Mouse (Mus musculus) limb, embryonic 10.5 days (tissue): ENCODE measurements around the gene Nkain4. TPM values are rescaled to one million over a fixed set of nuclear protein-coding genes. Genes with fewer than 3 reads are reported as not detected.

Source experiments
- DNase-seq: peaks from one replicate; pipeline ENCODE4 v3.0.0-alpha.2; 2017; ENCODE audit warnings: low spot score
- H3K27ac ChIP-seq: fragments of 300-500 bp; sonication (generic); 2 replicates; pipeline ENCODE4 v1.5.1; 2016; ENCODE audit warnings: mild to moderate bottlenecking
- H3K27me3 ChIP-seq: fragments of 300-500 bp; sonication (generic); 2 replicates; pipeline ENCODE4 v1.6.1; 2016; ENCODE audit warnings: low read depth, mild to moderate bottlenecking; ENCODE audit not compliant: poor library complexity, severe bottlenecking
- H3K36me3 ChIP-seq: fragments of 300-500 bp; sonication (generic); 2 replicates; pipeline ENCODE4 v1.6.1; 2016; ENCODE audit warnings: mild to moderate bottlenecking, moderate library complexity
- H3K4me1 ChIP-seq: fragments of 300-500 bp; sonication (generic); 2 replicates; pipeline ENCODE4 v1.6.1; 2016
- H3K4me3 ChIP-seq: fragments of 300-500 bp; sonication (generic); 2 replicates; pipeline ENCODE4 v1.5.1; 2016; ENCODE audit warnings: mild to moderate bottlenecking, moderate library complexity
- H3K9me3 ChIP-seq: fragments of 300-500 bp; sonication (generic); replicated peaks from 2 replicates; pipeline ENCODE4 v1.6.1; 2016; ENCODE audit warnings: mild to moderate bottlenecking
- WGBS: fragments of 180-500 bp; shearing (Covaris S2); methylation state at CpG from one replicate; pipeline ENCODE4 v1.1.7; 2016; 5-methylcytosine and 5-hydroxymethylcytosine counted together
- polyA plus RNA-seq: library from polyadenylated mRNA; unstranded; fragments of >200 nt; fragmentation: Nextera tagmentation; extraction: Ambion mirVana; gene quantifications from 2 replicates; pipeline ENCODE4 v1.2.1, GENCODE M21; 2016

Nkain4 gene
- polyA plus RNA-seq, 1 experiment from 2014 or later: 4.4 TPM

GRCm38 (mm10) chr2:180981133-180981532 is 26.6 kb upstream of the Nkain4 start:
- Histone ChIP-seq H3K4me3 (no peak overlapping the region), H3K36me3 (peaks cover 74% of the 10 kb centered on the region), H3K4me1 (no peaks in the 10 kb centered on the region), H3K27ac (no peak overlapping the region), H3K27me3 (no peaks in the 10 kb centered on the region), H3K9me3 (no peaks in the 10 kb centered on the region)
- no peak for DNase-seq
- WGBS: 87% methylated on average over 6 of the region's 6 CpGs

GRCm38 (mm10) chr2:180967010-180967763 is 12.7 kb upstream of the Nkain4 start, which contains the start of gene Arfgap1:
Gene Arfgap1, plus strand, starts transcription at chr2:180967225.
- Histone ChIP-seq H3K4me3 (peak within 1 kb of the TSS; percentile 80), H3K27ac (peak within 1 kb of the TSS; percentile 89), H3K36me3 (peaks cover 35% of the 10 kb centered on the region), H3K27me3 (no peaks in the 10 kb centered on the region), H3K4me1 (peaks cover 18% of the 10 kb centered on the region), H3K9me3 (no peaks in the 10 kb centered on the region)
- under 1% methylated on average over 57 of the region's 57 CpGs for WGBS
- DNase-seq: peak; percentile 93

DNA sequence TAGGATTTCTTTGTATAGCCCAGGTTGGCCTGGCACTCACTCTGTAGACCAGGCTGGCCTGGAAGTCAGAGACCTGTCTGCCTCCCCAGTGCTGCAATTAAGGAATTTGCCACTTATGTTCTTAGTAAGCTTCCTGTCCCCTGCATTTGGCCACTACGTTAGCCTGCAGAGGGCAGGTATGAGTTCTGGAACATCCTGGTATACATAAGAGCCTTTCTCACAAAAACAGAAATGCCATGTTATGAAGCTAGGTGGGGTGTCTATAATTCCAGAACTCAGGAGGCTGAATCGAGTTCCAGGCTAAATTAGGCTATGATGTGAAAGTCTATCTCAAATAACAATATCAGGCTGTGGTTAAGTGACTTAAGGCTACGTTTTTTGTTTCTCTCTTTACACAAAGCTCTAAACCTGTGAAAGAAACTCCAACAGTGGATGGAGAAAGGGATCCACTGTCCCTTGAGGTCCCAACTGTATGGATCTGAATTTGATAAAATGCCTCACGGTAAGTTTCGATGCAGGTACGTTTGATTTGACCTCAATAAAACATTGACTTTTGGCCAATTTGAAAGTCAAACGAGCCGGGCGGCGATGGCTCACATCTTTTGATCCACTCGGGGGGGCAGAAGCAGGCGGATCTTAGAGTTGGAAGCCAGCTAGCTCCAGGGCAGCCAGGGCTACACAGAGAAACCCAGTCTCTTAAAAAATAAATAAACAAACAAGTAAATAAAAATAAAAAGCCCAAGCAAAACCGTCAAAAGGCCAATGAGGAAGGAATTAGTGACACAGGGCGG is 11.8 kb upstream of the Nkain4 start:
- no peaks in the 10 kb centered on the region for H3K27me3 ChIP-seq
- peak overlapping the region; percentile 89 for H3K27ac ChIP-seq
- H3K36me3 ChIP-seq: peaks cover 26% of the 10 kb centered on the region
- peaks cover 18% of the 10 kb centered on the region for H3K4me1 ChIP-seq
- no peaks in the 10 kb centered on the region for H3K9me3 ChIP-seq
- no peak for DNase-seq
- H3K4me3 ChIP-seq: peak overlapping the region; percentile 80
- WGBS: 18% methylated on average over 14 of the region's 14 CpGs

DNA sequence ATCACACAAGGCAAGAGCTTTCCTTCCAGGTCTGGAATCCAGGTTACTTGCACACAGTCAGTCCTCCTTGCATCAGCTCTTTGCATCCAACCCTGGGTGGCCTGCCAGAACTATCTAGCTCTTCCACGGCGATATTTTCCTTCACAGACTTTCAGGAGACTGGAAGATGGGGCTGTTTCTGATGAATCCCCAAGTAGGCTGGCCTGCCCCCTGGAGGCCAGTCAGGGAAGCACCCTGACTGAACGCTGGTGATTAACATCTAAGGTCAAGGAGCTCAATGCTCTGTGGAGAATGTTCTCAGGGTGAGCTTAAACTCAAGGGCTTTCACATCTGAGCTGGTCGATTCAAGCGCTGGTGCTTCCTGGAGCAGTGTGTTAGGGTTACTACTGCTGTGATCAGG is 9.5 kb upstream of the Nkain4 start:
- no peak overlapping the region for H3K4me3 ChIP-seq
- H3K27ac ChIP-seq: no peak overlapping the region
- H3K4me1 ChIP-seq: peaks cover 16% of the 10 kb centered on the region
- no peaks in the 10 kb centered on the region for H3K27me3 ChIP-seq
- peak; percentile 77 for DNase-seq
- H3K36me3 ChIP-seq: peaks cover 5% of the 10 kb centered on the region
- whole genome bisulfite sequencing: 10% methylated on average over 5 of the region's 5 CpGs
- no peaks in the 10 kb centered on the region for H3K9me3 ChIP-seq

GRCm38 (mm10) chr2:180962616-180963308 is 8.3 kb upstream of the Nkain4 start:
- 83% methylated on average over 2 of the region's 2 CpGs for WGBS
- no peaks in the 10 kb centered on the region for H3K9me3 ChIP-seq
- H3K27me3 ChIP-seq: no peaks in the 10 kb centered on the region
- H3K4me1 ChIP-seq: peaks cover 9% of the 10 kb centered on the region
- H3K27ac ChIP-seq: no peak overlapping the region
- no peak for DNase-seq
- no peak overlapping the region for H3K4me3 ChIP-seq
- H3K36me3 ChIP-seq: no peaks in the 10 kb centered on the region

GRCm38 (mm10) chr2:180960187-180960586 is 5.7 kb upstream of the Nkain4 start:
- Histone ChIP-seq H3K4me1 (no peaks in the 10 kb centered on the region), H3K9me3 (no peaks in the 10 kb centered on the region), H3K27ac (no peak overlapping the region), H3K27me3 (peaks cover 16% of the 10 kb centered on the region), H3K4me3 (no peak overlapping the region), H3K36me3 (no peaks in the 10 kb centered on the region)
- no peak for DNase-seq
- WGBS: 68% methylated on average over 3 of the region's 3 CpGs

DNA sequence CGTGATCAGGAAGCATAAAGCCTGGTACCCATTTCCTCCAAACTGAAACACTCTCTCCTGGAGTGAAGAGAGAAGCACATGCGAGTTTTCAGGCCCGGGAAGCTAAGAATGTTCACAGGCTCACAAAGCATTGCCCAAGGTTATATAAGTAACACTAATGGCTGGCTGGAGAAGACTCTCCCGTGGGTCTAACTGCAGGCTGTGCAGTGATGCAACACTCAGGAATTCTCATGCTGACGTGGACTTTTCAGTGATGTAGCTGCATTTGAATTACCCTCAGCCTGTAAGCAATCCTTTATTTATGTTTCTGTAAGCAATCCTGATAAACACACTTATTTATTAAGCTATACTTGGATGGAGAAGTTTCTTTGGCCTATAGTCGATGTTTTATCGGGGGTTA is 5.1 kb upstream of the Nkain4 start:
- no peak for DNase-seq

GRCm38 (mm10) chr2:180953638-180954037 is 861 bp downstream of the Nkain4 start:
- Histone ChIP-seq H3K27ac (peak overlapping the region; percentile 71; the same call in 1 of the 2 replicates), H3K36me3 (no peaks in the 10 kb centered on the region), H3K4me3 (peak overlapping the region; percentile 70), H3K9me3 (no peaks in the 10 kb centered on the region), H3K27me3 (peaks cover 63% of the 10 kb centered on the region), H3K4me1 (peaks cover 24% of the 10 kb centered on the region)
- WGBS: 29% methylated on average over 2 of the region's 2 CpGs
- DNase-seq: no peak

More for the DNA sequence above, 5.1 kb upstream of the Nkain4 start:
- Histone ChIP-seq H3K4me3 (no peak overlapping the region), H3K27me3 (peaks cover 21% of the 10 kb centered on the region), H3K27ac (no peak overlapping the region), H3K4me1 (peaks cover 5% of the 10 kb centered on the region), H3K9me3 (no peaks in the 10 kb centered on the region), H3K36me3 (no peaks in the 10 kb centered on the region)
- WGBS: 81% methylated on average over 7 of the region's 7 CpGs

DNA sequence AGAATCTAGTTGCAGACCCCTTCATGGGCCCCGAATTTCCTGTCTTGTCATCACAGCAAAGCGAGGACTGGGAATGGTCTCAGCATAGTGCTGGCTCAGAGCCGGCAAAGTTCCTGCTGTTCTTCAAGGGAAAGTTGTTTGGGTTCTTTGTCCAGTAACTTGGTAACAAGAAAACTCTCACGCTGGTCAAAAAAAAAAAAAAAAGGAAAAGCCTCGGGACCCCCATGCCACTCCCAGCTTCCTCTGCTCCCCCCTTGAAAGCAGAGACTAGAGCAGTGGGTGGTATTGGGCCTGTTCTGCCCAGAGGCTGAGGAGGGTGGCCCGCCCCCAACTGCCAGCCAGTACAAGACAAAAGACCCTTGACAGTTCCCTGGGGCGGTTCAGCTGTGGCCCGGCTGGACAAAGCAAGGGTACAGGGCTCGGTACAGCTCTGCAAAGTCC is 1.7 kb downstream of the Nkain4 start:
- H3K36me3 ChIP-seq: no peaks in the 10 kb centered on the region
- H3K27me3 ChIP-seq: peaks cover 63% of the 10 kb centered on the region
- 14% methylated on average over 9 of the region's 9 CpGs for WGBS
- H3K27ac ChIP-seq: no peak overlapping the region
- DNase-seq: peak; percentile 47
- peaks cover 24% of the 10 kb centered on the region for H3K4me1 ChIP-seq
- no peaks in the 10 kb centered on the region for H3K9me3 ChIP-seq
- 0 out of 2 replicates have a peak overlapping the region, but pooled peaks have one; percentile 5 for H3K4me3 ChIP-seq

DNA sequence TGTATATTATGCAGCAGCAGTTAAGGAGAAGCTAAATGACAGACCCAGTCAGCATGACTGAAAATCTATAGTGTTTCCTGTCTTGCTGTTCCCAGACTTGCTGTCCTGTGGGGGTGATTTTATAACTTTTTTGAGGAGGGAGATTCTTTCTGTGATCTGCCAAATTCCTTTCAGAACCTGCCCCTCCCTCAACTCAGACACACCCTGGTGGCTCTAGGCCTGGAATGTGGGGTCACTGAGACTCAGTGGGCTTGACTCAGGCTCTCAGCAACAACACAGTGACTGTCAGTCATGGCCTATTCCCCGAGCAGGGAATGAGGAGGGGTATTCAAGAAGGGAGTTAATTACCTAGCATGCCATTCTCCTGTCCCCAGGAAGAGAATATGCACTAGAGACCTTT is 4.6 kb downstream of the Nkain4 start:
- H3K4me3 ChIP-seq: no peak overlapping the region
- no peak for DNase-seq
- no peaks in the 10 kb centered on the region for H3K9me3 ChIP-seq
- H3K4me1 ChIP-seq: peaks cover 22% of the 10 kb centered on the region
- no peak overlapping the region for H3K27ac ChIP-seq
- H3K36me3 ChIP-seq: no peaks in the 10 kb centered on the region
- H3K27me3 ChIP-seq: peaks cover 45% of the 10 kb centered on the region
- WGBS: 27% methylated on average over 1 of the region's 1 CpGs

- no peaks in the 10 kb centered on the region for H3K4me1 ChIP-seq
- no peak overlapping the region for H3K4me3 ChIP-seq
- H3K27me3 ChIP-seq: no peaks in the 10 kb centered on the region
- H3K36me3 ChIP-seq: no peaks in the 10 kb centered on the region
- DNase-seq: no peak
- H3K27ac ChIP-seq: no peak overlapping the region
- no peaks in the 10 kb centered on the region for H3K9me3 ChIP-seq
Measured at GRCm38 (mm10) chr2:180941869-180942268, 12.6 kb downstream of the Nkain4 start.

GRCm38 (mm10) chr2:180940187-180940586 is 14.3 kb downstream of the Nkain4 start:
- no peak overlapping the region for H3K4me3 ChIP-seq
- no peak for DNase-seq
- H3K27me3 ChIP-seq: no peaks in the 10 kb centered on the region
- no peak overlapping the region for H3K27ac ChIP-seq
- H3K4me1 ChIP-seq: no peaks in the 10 kb centered on the region
- no peaks in the 10 kb centered on the region for H3K9me3 ChIP-seq
- H3K36me3 ChIP-seq: no peaks in the 10 kb centered on the region

- H3K36me3 ChIP-seq: no peaks in the 10 kb centered on the region
- peaks cover 4% of the 10 kb centered on the region; the same call in 1 of the 2 replicates for H3K4me1 ChIP-seq
- H3K27me3 ChIP-seq: no peaks in the 10 kb centered on the region
- H3K9me3 ChIP-seq: no peaks in the 10 kb centered on the region
- WGBS: 81% methylated on average over 1 of the region's 1 CpGs
- no peak overlapping the region for H3K4me3 ChIP-seq
- DNase-seq: no peak
- no peak overlapping the region for H3K27ac ChIP-seq
Measured at GRCm38 (mm10) chr2:180932418-180932817, 22.1 kb downstream of the Nkain4 start.
